Mouse (Mus musculus): ENCODE measurements around the gene Stat3. TPM values are rescaled to one million over a fixed set of nuclear protein-coding genes. Genes with fewer than 3 reads are reported as not detected.

Gene Stat3
- 41.2 and 53.4 TPM in 2 replicates for polyA plus RNA-seq (2015; fragmentation: Nextera tagmentation; extraction: Ambion mirVana)

- WGBS = under 1% methylated on average over 28 of the region's 29 CpGs
- ATAC-seq (ENCODE audit: borderline replicate concordance, extremely low read depth, low FRiP score, low TSS enrichment) = peak; percentile 99
- Histone ChIP-seq H3K4me2 (peak within 1 kb of the TSS; percentile 86), H3K4me1 (peaks cover 25% of the 10 kb centered on the region), H3K9me3 (no peaks in the 10 kb centered on the region), H3K27me3 (no peaks in the 10 kb centered on the region), H3K9ac (peak within 1 kb of the TSS; percentile 88), H3K36me3 (no peaks in the 10 kb centered on the region), H3K4me3 (peak within 1 kb of the TSS; percentile 93), H3K27ac (peak within 1 kb of the TSS; percentile 88)
Measured at GRCm38 (mm10) chr11:100939512-100940151, at the start of gene Stat3. Stat3 (minus strand) TSS chr11:100939540.

GRCm38 (mm10) chr11:100988674-100989073, 49.3 kb upstream of the Stat3 start:
- WGBS = 78% methylated on average over 3 of the region's 3 CpGs
- H3K4me1 ChIP-seq = peaks cover 1% of the 10 kb centered on the region; the same call in 1 of the 2 replicates
- H3K9me3 ChIP-seq = no peaks in the 10 kb centered on the region
- no peak overlapping the region for H3K27ac ChIP-seq
- no peak overlapping the region for H3K4me3 ChIP-seq
- no peak for ATAC-seq (ENCODE audit: borderline replicate concordance, extremely low read depth, low FRiP score, low TSS enrichment)
- no peak overlapping the region for H3K4me2 ChIP-seq
- H3K36me3 ChIP-seq = no peaks in the 10 kb centered on the region
- H3K27me3 ChIP-seq = no peaks in the 10 kb centered on the region
- H3K9ac ChIP-seq = no peak overlapping the region

GRCm38 (mm10) chr11:100985607-100986006, 46.3 kb upstream of the Stat3 start:
- no peak for ATAC-seq (ENCODE audit: borderline replicate concordance, extremely low read depth, low FRiP score, low TSS enrichment)
- H3K36me3 ChIP-seq = no peaks in the 10 kb centered on the region
- 50% methylated on average over 3 of the region's 3 CpGs for WGBS
- no peak overlapping the region for H3K27ac ChIP-seq
- H3K4me3 ChIP-seq = no peak overlapping the region
- no peak overlapping the region for H3K4me2 ChIP-seq
- H3K27me3 ChIP-seq = no peaks in the 10 kb centered on the region; the same call in 1 of the 2 replicates
- H3K9ac ChIP-seq = no peak overlapping the region
- no peaks in the 10 kb centered on the region for H3K9me3 ChIP-seq
- peaks cover 13% of the 10 kb centered on the region for H3K4me1 ChIP-seq

GRCm38 (mm10) chr11:100983778-100984131, 44.4 kb upstream of the Stat3 start:
- Histone ChIP-seq H3K9ac (no peak overlapping the region), H3K4me2 (peak overlapping the region; percentile 67; the same call in 1 of the 2 replicates), H3K4me1 (peaks cover 21% of the 10 kb centered on the region), H3K36me3 (no peaks in the 10 kb centered on the region), H3K9me3 (no peaks in the 10 kb centered on the region), H3K4me3 (no peak overlapping the region), H3K27me3 (no peaks in the 10 kb centered on the region; the same call in 1 of the 2 replicates), H3K27ac (no peak overlapping the region)
- ATAC-seq (ENCODE audit: borderline replicate concordance, extremely low read depth, low FRiP score, low TSS enrichment) = no peak
- WGBS = 56% methylated on average over 7 of the region's 7 CpGs

GRCm38 (mm10) chr11:100983125-100983777, 43.9 kb upstream of the Stat3 start:
- ATAC-seq (ENCODE audit: borderline replicate concordance, extremely low read depth, low FRiP score, low TSS enrichment) = peak; percentile 82
- peak overlapping the region; percentile 42 for H3K9ac ChIP-seq
- peak overlapping the region; percentile 67 for H3K4me2 ChIP-seq
- peak overlapping the region; percentile 36 for H3K4me3 ChIP-seq
- 5% methylated on average over 20 of the region's 20 CpGs for WGBS
- peak overlapping the region; percentile 39; the same call in 1 of the 2 replicates for H3K27ac ChIP-seq
- H3K4me1 ChIP-seq = peaks cover 21% of the 10 kb centered on the region
- no peaks in the 10 kb centered on the region; the same call in 1 of the 2 replicates for H3K27me3 ChIP-seq
- H3K9me3 ChIP-seq = no peaks in the 10 kb centered on the region
- H3K36me3 ChIP-seq = no peaks in the 10 kb centered on the region

- no peak for ATAC-seq (ENCODE audit: borderline replicate concordance, extremely low read depth, low FRiP score, low TSS enrichment)
- Histone ChIP-seq H3K27me3 (no peaks in the 10 kb centered on the region; the same call in 1 of the 2 replicates), H3K9me3 (no peaks in the 10 kb centered on the region), H3K4me2 (no peak overlapping the region), H3K36me3 (no peaks in the 10 kb centered on the region), H3K27ac (no peak overlapping the region), H3K4me1 (peaks cover 21% of the 10 kb centered on the region), H3K9ac (no peak overlapping the region), H3K4me3 (no peak overlapping the region)
- WGBS = 23% methylated on average over 8 of the region's 8 CpGs
Measured at GRCm38 (mm10) chr11:100982087-100982486, 42.7 kb upstream of the Stat3 start.

GRCm38 (mm10) chr11:100981236-100981635, 41.9 kb upstream of the Stat3 start:
- peak overlapping the region; percentile 25; the same call in 1 of the 2 replicates for H3K27ac ChIP-seq
- peaks cover 21% of the 10 kb centered on the region for H3K4me1 ChIP-seq
- H3K9me3 ChIP-seq = no peaks in the 10 kb centered on the region
- no peaks in the 10 kb centered on the region; the same call in 1 of the 2 replicates for H3K27me3 ChIP-seq
- ATAC-seq (ENCODE audit: borderline replicate concordance, extremely low read depth, low FRiP score, low TSS enrichment) = no peak
- WGBS = 55% methylated on average over 3 of the region's 3 CpGs
- H3K36me3 ChIP-seq = no peaks in the 10 kb centered on the region
- no peak overlapping the region for H3K4me2 ChIP-seq
- no peak overlapping the region for H3K9ac ChIP-seq
- no peak overlapping the region for H3K4me3 ChIP-seq

- Histone ChIP-seq H3K4me3 (no peak overlapping the region), H3K27ac (peak overlapping the region; percentile 74), H3K9ac (no peak overlapping the region), H3K36me3 (no peaks in the 10 kb centered on the region), H3K27me3 (no peaks in the 10 kb centered on the region; the same call in 1 of the 2 replicates), H3K4me1 (peaks cover 21% of the 10 kb centered on the region), H3K4me2 (no peak overlapping the region), H3K9me3 (no peaks in the 10 kb centered on the region)
- ATAC-seq (ENCODE audit: borderline replicate concordance, extremely low read depth, low FRiP score, low TSS enrichment) = no peak
- 67% methylated on average over 1 of the region's 1 CpGs for WGBS
Measured at GRCm38 (mm10) chr11:100980438-100980837, 41.1 kb upstream of the Stat3 start.

GRCm38 (mm10) chr11:100979887-100980286, 40.5 kb upstream of the Stat3 start:
- Histone ChIP-seq H3K9me3 (no peaks in the 10 kb centered on the region), H3K4me3 (no peak overlapping the region), H3K4me1 (peaks cover 21% of the 10 kb centered on the region), H3K9ac (no peak overlapping the region), H3K27ac (peak overlapping the region; percentile 74), H3K36me3 (no peaks in the 10 kb centered on the region), H3K4me2 (no peak overlapping the region), H3K27me3 (no peaks in the 10 kb centered on the region; the same call in 1 of the 2 replicates)
- WGBS = 33% methylated on average over 8 of the region's 8 CpGs
- peak; percentile 67 for ATAC-seq (ENCODE audit: borderline replicate concordance, extremely low read depth, low FRiP score, low TSS enrichment)

GRCm38 (mm10) chr11:100975241-100975640, 35.9 kb upstream of the Stat3 start:
- ATAC-seq (ENCODE audit: borderline replicate concordance, extremely low read depth, low FRiP score, low TSS enrichment) = no peak
- H3K9ac ChIP-seq = no peak overlapping the region
- 0 out of 2 replicates have a peak, but pooled peaks cover 5% of the 10 kb centered on the region for H3K27me3 ChIP-seq
- no peak overlapping the region for H3K4me3 ChIP-seq
- no peaks in the 10 kb centered on the region for H3K36me3 ChIP-seq
- no peak overlapping the region for H3K27ac ChIP-seq
- no peaks in the 10 kb centered on the region for H3K9me3 ChIP-seq
- H3K4me2 ChIP-seq = no peak overlapping the region
- peaks cover 16% of the 10 kb centered on the region for H3K4me1 ChIP-seq
- 54% methylated on average over 7 of the region's 7 CpGs for WGBS

- Histone ChIP-seq H3K27ac (no peak overlapping the region), H3K36me3 (no peaks in the 10 kb centered on the region), H3K4me2 (no peak overlapping the region), H3K27me3 (0 out of 2 replicates have a peak, but pooled peaks cover 5% of the 10 kb centered on the region), H3K4me3 (no peak overlapping the region), H3K9me3 (no peaks in the 10 kb centered on the region), H3K9ac (no peak overlapping the region), H3K4me1 (peaks cover 13% of the 10 kb centered on the region)
- WGBS = 54% methylated on average over 14 of the region's 14 CpGs
- no peak for ATAC-seq (ENCODE audit: borderline replicate concordance, extremely low read depth, low FRiP score, low TSS enrichment)
Measured at GRCm38 (mm10) chr11:100974381-100974970, 35.1 kb upstream of the Stat3 start.

- ATAC-seq (ENCODE audit: borderline replicate concordance, extremely low read depth, low FRiP score, low TSS enrichment) = no peak
- 84% methylated on average over 7 of the region's 7 CpGs for WGBS
- Histone ChIP-seq H3K27ac (no peak overlapping the region), H3K4me1 (peaks cover 16% of the 10 kb centered on the region), H3K4me3 (no peak overlapping the region), H3K36me3 (no peaks in the 10 kb centered on the region), H3K9me3 (no peaks in the 10 kb centered on the region), H3K9ac (no peak overlapping the region), H3K27me3 (0 out of 2 replicates have a peak, but pooled peaks cover 5% of the 10 kb centered on the region), H3K4me2 (no peak overlapping the region)
Measured at GRCm38 (mm10) chr11:100973245-100973644, 33.9 kb upstream of the Stat3 start.
